Mouse (Mus musculus) myocyte (in vitro differentiated cells): ENCODE measurements at regions not wholly inside any gene's neighbourhood (a gene's known extent, or its start where the extent isn't known, plus 50 kb on each side); places are given as distances from the start of the nearest gene placed in this dataset.

Experiments
- POLR2A ChIP-seq: IDR thresholded peaks from one replicate; pipeline ENCODE4 v1.6.1; 2011; ENCODE audit warnings: low read depth, mild to moderate bottlenecking, control low read depth, moderate library complexity; ENCODE audit not compliant: insufficient read length
- USF1 ChIP-seq: IDR thresholded peaks from one replicate; pipeline ENCODE4 v1.6.1; 2011; ENCODE audit warnings: low read depth, mild to moderate bottlenecking, control low read depth, moderate library complexity

DNA sequence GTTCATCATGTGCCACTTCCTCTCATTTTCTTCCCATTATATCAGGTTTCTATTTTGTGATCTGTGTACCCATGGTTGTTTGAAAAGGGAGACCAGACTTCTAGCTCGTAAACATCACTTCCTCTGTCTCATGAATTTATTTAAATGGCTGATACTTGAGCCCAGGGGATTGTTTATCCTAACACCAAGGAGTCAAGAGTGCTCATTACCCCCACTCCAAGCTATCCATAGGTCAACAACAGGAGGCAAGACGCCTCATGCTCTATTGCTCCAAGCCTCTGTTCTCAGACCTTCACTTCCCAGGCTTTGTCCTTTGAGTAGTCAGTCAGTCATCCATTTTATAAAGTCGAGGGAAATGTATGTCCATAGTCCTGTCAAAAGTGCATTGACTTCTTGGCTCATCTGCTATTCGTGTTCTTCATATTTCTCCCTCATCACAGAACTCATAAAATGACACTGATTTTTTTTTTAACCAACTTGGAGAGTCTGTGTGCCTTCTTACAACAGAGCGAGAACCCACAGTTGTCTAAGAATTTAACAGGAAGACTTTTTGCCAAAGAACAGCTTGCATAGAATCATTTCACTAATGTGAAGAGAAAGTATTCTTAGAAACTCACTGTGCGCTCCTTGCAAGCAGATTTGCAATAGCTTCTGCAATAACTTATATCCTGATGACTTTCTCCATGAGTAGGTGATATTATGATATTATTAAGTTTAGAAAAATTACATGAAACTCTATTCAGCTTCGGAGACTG, 231.8 kb downstream of the Bmp2 start:
- no peak for TF ChIP-seq POLR2A
- no peak for TF ChIP-seq USF1
